Mouse (Mus musculus) testis, adult 2 months (tissue): ENCODE data around the gene Fam168b.

Experiments
- CTCF ChIP-seq: fragments of 200-500 bp; IDR thresholded peaks from 2 replicates; pipeline ENCODE4 v1.5.1; 2012; ENCODE audit warnings: low read depth, mild to moderate bottlenecking, inconsistent platforms, low read length, moderate library complexity; ENCODE audit not compliant: control insufficient read depth, insufficient read depth, insufficient replicate concordance
- POLR2A ChIP-seq: fragments of 200-500 bp; IDR thresholded peaks from 2 replicates; pipeline ENCODE4 v1.6.1; 2012; ENCODE audit warnings: low read depth, mild to moderate bottlenecking, inconsistent platforms, low read length, moderate library complexity; ENCODE audit not compliant: control insufficient read depth

DNA sequence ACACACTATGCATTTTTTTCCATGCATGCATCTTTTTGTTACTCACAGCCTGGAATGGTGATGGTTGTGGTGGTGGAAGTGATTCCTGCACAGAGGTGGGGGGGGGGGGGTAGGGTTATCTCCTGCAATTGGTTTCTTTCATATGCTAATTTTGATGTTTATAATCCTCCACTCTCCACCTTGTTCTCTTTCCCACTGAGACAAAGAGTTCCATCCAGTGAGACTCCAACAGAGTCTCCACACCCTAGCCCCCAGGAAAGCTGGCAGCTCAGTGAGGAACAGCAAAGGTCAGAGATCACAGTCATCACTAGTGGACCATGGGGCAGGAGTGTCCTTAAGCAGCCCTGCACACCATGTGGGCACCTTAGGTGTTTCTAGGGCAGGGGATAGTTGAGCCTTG lies 40.9 kb upstream of the Fam168b start:
- no peak for TF ChIP-seq CTCF
- no peak for TF ChIP-seq POLR2A
